Mouse (Mus musculus) neural tube, embryonic 11.5 days (tissue): Measurements from ENCODE around the gene Jdp2. TPM values are rescaled to one million over a fixed set of nuclear protein-coding genes. Genes with fewer than 3 reads are reported as not detected.

ENCODE experiments used
- ATAC-seq: fragments of 200-750 bp; cut with Nextera tagmentation; 2 replicates; pipeline ENCODE4 v1.8.0; 2017; ENCODE audit warnings: moderate number of reproducible peaks, mild to moderate bottlenecking, moderate TSS enrichment, moderate library complexity; ENCODE audit not compliant: insufficient read depth, low FRiP score, low TSS enrichment
- DNase-seq: peaks from one replicate; pipeline ENCODE4 v3.0.0-alpha.2; 2015; ENCODE audit warnings: low spot score
- H3K27ac ChIP-seq: fragments of 300-500 bp; sonication (generic); 2 replicates; pipeline ENCODE4 v1.5.1; 2014; ENCODE audit warnings: low read depth, mild to moderate bottlenecking, low read length
- H3K27me3 ChIP-seq: fragments of 300-500 bp; sonication (generic); 2 replicates; pipeline ENCODE4 v1.6.1; 2014; ENCODE audit warnings: mild to moderate bottlenecking, low read length, mixed read lengths; ENCODE audit not compliant: control insufficient read depth, insufficient read depth
- H3K36me3 ChIP-seq: fragments of 300-500 bp; sonication (generic); 2 replicates; pipeline ENCODE4 v1.6.1; 2014; ENCODE audit warnings: mild to moderate bottlenecking, low read length, moderate library complexity, mixed read lengths; ENCODE audit not compliant: control insufficient read depth, insufficient read depth
- H3K4me1 ChIP-seq: fragments of 300-500 bp; sonication (generic); 2 replicates; pipeline ENCODE4 v1.6.1; 2014; ENCODE audit warnings: low read length, mixed read lengths; ENCODE audit not compliant: control insufficient read depth, insufficient read depth
- H3K4me2 ChIP-seq: fragments of 300-500 bp; sonication (generic); 2 replicates; pipeline ENCODE4 v1.6.1; 2014; ENCODE audit warnings: low read depth, mild to moderate bottlenecking, moderate library complexity
- H3K4me3 ChIP-seq: fragments of 300-500 bp; sonication (generic); 2 replicates; pipeline ENCODE4 v1.5.1; 2014; ENCODE audit warnings: low read depth, low read length
- H3K9ac ChIP-seq: fragments of 300-500 bp; sonication (generic); 2 replicates; pipeline ENCODE4 v1.6.1; 2014; ENCODE audit warnings: mild to moderate bottlenecking, low read length
- H3K9me3 ChIP-seq: fragments of 300-500 bp; sonication (generic); 2 replicates; pipeline ENCODE4 v1.6.1; 2016; ENCODE audit warnings: low read length; ENCODE audit not compliant: control insufficient read depth
- WGBS: fragments of 180-500 bp; shearing (Covaris S2); extraction: QIAGEN DNeasy Blood & Tissue Kit; methylation state at CpG from one replicate; pipeline ENCODE4 v1.1.7; 2014; 5-methylcytosine and 5-hydroxymethylcytosine counted together
- polyA plus RNA-seq: library from polyadenylated mRNA; unstranded; fragments of >200 nt; fragmentation: Nextera tagmentation; extraction: Ambion mirVana; gene quantifications from 2 replicates; pipeline ENCODE4 v1.2.1, GENCODE M21; 2014

Gene Jdp2
- 0.69 and 0.87 TPM in 2 replicates for polyA plus RNA-seq

DNA sequence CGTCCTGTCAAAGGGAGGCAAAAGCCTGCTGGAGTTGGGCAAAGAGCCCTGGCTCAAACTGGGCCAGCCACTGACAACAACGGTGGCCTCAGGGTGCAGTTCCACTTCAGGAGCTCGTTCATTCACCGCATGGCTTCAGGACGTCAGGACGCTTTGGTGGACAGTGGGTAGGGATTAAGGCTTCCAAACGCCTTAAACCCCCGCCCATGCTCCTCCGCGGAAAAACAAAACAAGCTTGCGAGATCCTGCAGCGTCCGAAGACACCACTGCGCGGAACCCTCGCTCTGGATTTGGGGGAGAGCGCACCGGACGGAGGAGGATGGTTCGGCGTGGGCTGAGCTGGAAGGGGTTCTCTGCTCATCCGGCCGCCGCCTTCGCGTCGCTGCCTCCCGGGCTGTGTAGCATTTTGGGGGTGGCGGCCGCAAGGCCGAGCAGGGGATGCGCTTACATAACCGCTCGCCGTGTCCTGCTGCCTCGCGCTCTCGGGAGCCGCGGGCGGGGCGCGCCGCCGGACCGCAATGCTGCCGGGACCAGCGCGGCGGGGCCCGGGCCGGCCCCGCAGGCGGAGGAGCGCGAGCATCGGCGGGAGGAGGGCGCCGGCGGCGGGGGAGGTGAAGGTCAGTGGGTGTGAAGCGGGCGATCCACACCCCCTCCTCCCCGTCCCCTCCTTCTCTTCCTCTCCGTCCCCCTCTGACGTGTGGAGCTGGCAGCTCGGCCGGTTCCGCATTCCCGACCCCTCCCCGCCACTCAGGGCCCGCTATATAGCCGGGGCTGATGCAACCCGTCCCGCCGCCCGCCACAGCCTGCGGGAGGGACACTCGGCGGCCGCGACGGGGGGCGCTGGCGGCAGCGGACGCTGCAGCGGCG is at the start of gene Jdp2:
Jdp2 (plus strand) TSS at position 417 of the 867 bp plus-strand sequence.
- no peaks in the 10 kb centered on the region for H3K27me3 ChIP-seq
- H3K9ac ChIP-seq, result peak within 1 kb of the TSS; percentile 91
- peaks cover 11% of the 10 kb centered on the region; the same call in 1 of the 2 replicates for H3K4me1 ChIP-seq
- DNase-seq (peak; percentile 77), ATAC-seq (peak; percentile 90)
- H3K4me3 ChIP-seq, result peak within 1 kb of the TSS; percentile 88
- H3K4me2 ChIP-seq, result peak within 1 kb of the TSS; percentile 84
- WGBS, result under 1% methylated on average over 79 of the region's 90 CpGs
- no peaks in the 10 kb centered on the region for H3K36me3 ChIP-seq
- H3K9me3 ChIP-seq, result no peaks in the 10 kb centered on the region
- H3K27ac ChIP-seq, result peak within 1 kb of the TSS; percentile 87

DNA sequence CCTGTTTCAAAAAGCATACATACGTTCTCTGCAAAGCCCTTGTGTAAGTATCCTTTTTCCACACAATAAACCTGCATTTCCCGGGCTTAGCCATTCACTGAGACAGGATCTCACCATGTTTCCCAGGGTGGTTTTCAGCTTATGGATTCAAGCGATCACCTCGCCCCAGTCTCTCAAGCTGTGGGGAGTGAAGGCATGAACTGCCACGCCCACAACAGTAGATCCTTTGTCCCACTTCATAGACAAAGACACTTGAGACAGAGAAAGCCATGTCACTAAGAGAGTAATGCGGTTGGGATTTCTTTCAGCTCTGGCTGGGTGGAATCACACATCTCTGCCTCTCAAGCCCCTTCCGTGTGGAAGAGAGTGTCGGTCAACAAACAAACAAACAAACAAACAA is 49.2 kb upstream of the Jdp2 start:
- Histone ChIP-seq H3K4me1 (no peaks in the 10 kb centered on the region), H3K36me3 (no peaks in the 10 kb centered on the region), H3K9me3 (no peaks in the 10 kb centered on the region), H3K27me3 (no peaks in the 10 kb centered on the region), H3K4me2 (no peak overlapping the region), H3K4me3 (no peak overlapping the region), H3K9ac (no peak overlapping the region), H3K27ac (no peak overlapping the region)
- 75% methylated on average over 8 of the region's 8 CpGs for WGBS
- DNase-seq, result peak; percentile 29
- ATAC-seq, result no peak

GRCm38 (mm10) chr12:85550435-85550834 is 48.4 kb upstream of the Jdp2 start:
- no peak overlapping the region for H3K27ac ChIP-seq
- no peak for ATAC-seq
- H3K4me2 ChIP-seq, result no peak overlapping the region
- WGBS, result 92% methylated on average over 4 of the region's 4 CpGs
- H3K9ac ChIP-seq, result no peak overlapping the region
- no peak overlapping the region for H3K4me3 ChIP-seq
- no peaks in the 10 kb centered on the region for H3K9me3 ChIP-seq
- no peaks in the 10 kb centered on the region for H3K4me1 ChIP-seq
- no peaks in the 10 kb centered on the region for H3K27me3 ChIP-seq
- DNase-seq, result no peak
- H3K36me3 ChIP-seq, result no peaks in the 10 kb centered on the region

- H3K4me1 ChIP-seq, result no peaks in the 10 kb centered on the region
- no peak overlapping the region for H3K27ac ChIP-seq
- no peak overlapping the region for H3K4me2 ChIP-seq
- 92% methylated on average over 10 of the region's 10 CpGs for WGBS
- no peaks in the 10 kb centered on the region for H3K9me3 ChIP-seq
- no peak for ATAC-seq
- no peak overlapping the region for H3K9ac ChIP-seq
- DNase-seq, result no peak
- no peak overlapping the region for H3K4me3 ChIP-seq
- H3K27me3 ChIP-seq, result no peaks in the 10 kb centered on the region
- no peaks in the 10 kb centered on the region for H3K36me3 ChIP-seq
Observed at GRCm38 (mm10) chr12:85559299-85559698, 39.5 kb upstream of the Jdp2 start.

- Histone ChIP-seq H3K36me3 (no peaks in the 10 kb centered on the region), H3K27ac (no peak overlapping the region), H3K9me3 (no peaks in the 10 kb centered on the region), H3K27me3 (no peaks in the 10 kb centered on the region), H3K4me2 (no peak overlapping the region), H3K4me1 (no peaks in the 10 kb centered on the region), H3K9ac (no peak overlapping the region), H3K4me3 (no peak overlapping the region)
- DNase-seq (no peak), ATAC-seq (no peak)
- 87% methylated on average over 2 of the region's 2 CpGs for WGBS
Observed at GRCm38 (mm10) chr12:85565441-85565840, 33.4 kb upstream of the Jdp2 start.

- no peak overlapping the region for H3K9ac ChIP-seq
- H3K36me3 ChIP-seq, result no peaks in the 10 kb centered on the region
- ATAC-seq (no peak), DNase-seq (no peak)
- H3K27me3 ChIP-seq, result no peaks in the 10 kb centered on the region
- H3K27ac ChIP-seq, result no peak overlapping the region
- H3K4me2 ChIP-seq, result no peak overlapping the region
- no peak overlapping the region for H3K4me3 ChIP-seq
- no peaks in the 10 kb centered on the region for H3K9me3 ChIP-seq
- WGBS, result 86% methylated on average over 3 of the region's 3 CpGs
- no peaks in the 10 kb centered on the region for H3K4me1 ChIP-seq
Observed at GRCm38 (mm10) chr12:85568298-85568697, 30.5 kb upstream of the Jdp2 start.

DNA sequence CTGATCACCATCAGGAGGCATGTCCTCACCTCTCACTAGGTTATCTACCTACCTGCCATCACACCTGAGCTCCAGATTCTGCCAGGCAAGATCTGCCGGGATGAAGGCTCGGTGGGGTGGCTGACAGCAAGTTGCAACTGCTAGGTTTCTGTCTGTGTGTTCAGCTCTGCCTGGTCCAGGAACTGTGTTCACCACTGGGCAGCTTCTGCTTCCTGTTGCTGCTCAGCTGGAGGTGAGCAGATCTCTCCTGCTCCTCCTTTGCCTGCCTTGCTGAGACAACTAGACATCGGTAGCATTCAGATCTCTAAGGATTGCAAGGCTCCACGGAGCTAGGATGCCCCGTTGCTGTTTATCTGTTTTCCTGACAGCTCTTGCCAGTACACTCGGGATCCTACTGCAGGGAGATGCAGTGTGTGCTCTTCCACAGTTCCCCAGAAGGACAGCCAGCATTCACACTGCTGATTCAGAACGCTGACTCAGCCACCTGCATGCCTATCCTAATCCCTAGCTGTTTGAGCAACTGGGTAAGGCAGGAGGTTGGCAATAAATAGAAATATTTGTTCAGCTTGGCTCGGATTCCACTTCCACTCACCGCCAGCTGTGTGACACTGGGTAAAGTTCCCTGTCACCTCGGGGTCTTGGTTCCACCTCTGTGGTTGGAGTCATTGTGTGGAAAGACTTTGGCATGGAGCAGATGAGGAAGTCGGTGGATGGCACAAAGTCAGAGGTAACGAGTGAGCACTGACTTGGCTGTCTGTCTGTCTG is 29.3 kb upstream of the Jdp2 start:
- DNase-seq (no peak), ATAC-seq (no peak)
- Histone ChIP-seq H3K9ac (no peak overlapping the region), H3K9me3 (no peaks in the 10 kb centered on the region), H3K36me3 (no peaks in the 10 kb centered on the region), H3K27ac (no peak overlapping the region), H3K4me2 (no peak overlapping the region), H3K4me3 (no peak overlapping the region), H3K27me3 (no peaks in the 10 kb centered on the region), H3K4me1 (no peaks in the 10 kb centered on the region)
- 78% methylated on average over 12 of the region's 12 CpGs for WGBS

- no peak overlapping the region for H3K27ac ChIP-seq
- WGBS, result 83% methylated on average over 1 of the region's 1 CpGs
- H3K27me3 ChIP-seq, result no peaks in the 10 kb centered on the region
- no peak overlapping the region for H3K9ac ChIP-seq
- H3K9me3 ChIP-seq, result no peaks in the 10 kb centered on the region
- DNase-seq, result no peak
- no peaks in the 10 kb centered on the region for H3K4me1 ChIP-seq
- H3K4me3 ChIP-seq, result no peak overlapping the region
- ATAC-seq, result no peak
- H3K36me3 ChIP-seq, result no peaks in the 10 kb centered on the region
- no peak overlapping the region for H3K4me2 ChIP-seq
Observed at GRCm38 (mm10) chr12:85570158-85570540, 28.7 kb upstream of the Jdp2 start.
